Mouse (Mus musculus) small intestine, adult 2 months (tissue): ENCODE data around the gene Sacs. TPM values are rescaled to one million over a fixed set of nuclear protein-coding genes. Genes with fewer than 3 reads are reported as not detected.

Experiments
- H3K27ac ChIP-seq: fragments of 200-500 bp; 2 replicates; pipeline ENCODE4 v1.5.1; 2012; ENCODE audit warnings: low read depth, low read length, control low read depth, inconsistent platforms; ENCODE audit not compliant: insufficient read depth
- H3K27me3 ChIP-seq: fragments of 200-500 bp; 2 replicates; pipeline ENCODE4 v1.6.1; 2012; ENCODE audit warnings: mild to moderate bottlenecking, moderate library complexity, low read length, inconsistent platforms; ENCODE audit not compliant: control insufficient read depth, insufficient read depth
- H3K36me3 ChIP-seq: fragments of 200-500 bp; 2 replicates; pipeline ENCODE4 v1.6.1; 2012; ENCODE audit warnings: mild to moderate bottlenecking, low read length, control low read depth, inconsistent platforms; ENCODE audit not compliant: control insufficient read depth, insufficient read depth
- H3K4me1 ChIP-seq: fragments of 200-500 bp; 2 replicates; pipeline ENCODE4 v1.6.1; 2012; ENCODE audit warnings: low read length, inconsistent platforms, mixed read lengths; ENCODE audit not compliant: control insufficient read depth, insufficient read depth, insufficient read length
- H3K4me3 ChIP-seq: fragments of 200-500 bp; 2 replicates; pipeline ENCODE4 v1.5.1; 2012; ENCODE audit warnings: low read depth, mild to moderate bottlenecking, control low read depth, inconsistent platforms, low read length, moderate library complexity
- CTCF ChIP-seq: fragments of 200-500 bp; IDR thresholded peaks from 2 replicates; pipeline ENCODE4 v1.5.1; 2012; ENCODE audit warnings: low read depth, mild to moderate bottlenecking, control low read depth, inconsistent platforms, low read length, moderate library complexity, mixed read lengths; ENCODE audit not compliant: insufficient replicate concordance, insufficient read length; ENCODE audit errors: extremely low read depth
- POLR2A ChIP-seq: fragments of 200-500 bp; IDR thresholded peaks from 2 replicates; pipeline ENCODE4 v1.6.1; 2012; ENCODE audit warnings: low read depth, mild to moderate bottlenecking, control low read depth, inconsistent platforms, low read length, moderate library complexity
- WGBS: fragments of 180-500 bp; shearing (Covaris S2); methylation state at CpG from one replicate; pipeline ENCODE4 v1.1.7; 2018; 5-methylcytosine and 5-hydroxymethylcytosine counted together
- polyA plus RNA-seq: library from polyadenylated mRNA; depleted of rRNA; stranded (reverse); fragments of >200 nt; gene quantifications from 2 replicates; pipeline ENCODE4 v1.2.3, GENCODE M21; 2012

The Sacs gene
- polyA plus RNA-seq, 1 experiment, result 0.16 TPM

GRCm38 (mm10) chr14:61224387-61225077, 86.3 kb downstream of the Sacs start:
- TF ChIP-seq CTCF, result no peak
- no peaks in the 10 kb centered on the region for H3K27me3 ChIP-seq
- H3K36me3 ChIP-seq, result no peaks in the 10 kb centered on the region
- 80% methylated on average over 5 of the region's 5 CpGs for WGBS
- H3K4me1 ChIP-seq, result no peaks in the 10 kb centered on the region
- H3K4me3 ChIP-seq, result no peak overlapping the region
- no peak overlapping the region for H3K27ac ChIP-seq

DNA sequence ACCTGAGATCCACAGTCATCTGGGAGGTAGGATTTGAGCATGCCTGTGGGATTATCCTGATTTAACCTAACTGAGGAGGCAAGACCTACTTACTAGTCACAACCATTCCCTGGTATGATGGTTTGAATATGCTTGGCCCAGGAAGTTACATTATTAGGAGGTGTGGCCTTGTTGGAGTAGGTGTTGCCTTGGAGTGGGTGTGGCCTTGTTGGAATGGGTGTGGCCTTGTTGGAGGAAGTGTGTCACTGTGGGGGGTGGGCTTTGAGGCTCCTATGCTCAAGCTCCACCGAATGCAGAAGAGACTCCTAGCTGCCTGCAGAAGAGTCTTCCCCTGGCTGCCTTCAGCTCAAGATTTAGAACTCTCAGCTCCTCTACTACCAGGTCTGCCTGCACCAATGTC, 87.9 kb downstream of the Sacs start:
- Histone ChIP-seq H3K4me1 (no peaks in the 10 kb centered on the region), H3K27ac (no peak overlapping the region), H3K27me3 (no peaks in the 10 kb centered on the region), H3K36me3 (no peaks in the 10 kb centered on the region), H3K4me3 (no peak overlapping the region)
- WGBS, result 74% methylated on average over 1 of the region's 1 CpGs
- no peak for TF ChIP-seq POLR2A
- no peak for TF ChIP-seq CTCF

DNA sequence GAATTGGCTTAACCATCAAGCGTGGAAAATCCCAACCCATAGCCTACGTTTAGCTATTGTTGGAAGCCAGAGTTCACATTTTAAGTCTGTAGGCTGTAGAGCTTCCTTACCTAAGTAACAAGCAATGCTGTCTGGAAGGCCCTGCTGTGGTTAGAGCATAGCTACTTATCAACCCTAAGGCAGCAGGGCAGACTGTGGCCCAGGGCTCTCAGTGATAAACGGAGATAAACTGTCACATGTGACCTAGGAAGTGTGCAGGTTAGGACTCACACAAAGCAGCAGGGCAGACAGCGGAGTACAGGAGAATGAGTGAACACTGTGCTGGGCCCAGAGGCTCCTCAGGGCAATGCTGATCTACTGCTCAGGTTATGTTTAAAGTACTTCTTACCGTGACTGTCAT, 91.5 kb downstream of the Sacs start:
- Histone ChIP-seq H3K4me3 (no peak overlapping the region), H3K27ac (no peak overlapping the region), H3K27me3 (no peaks in the 10 kb centered on the region), H3K4me1 (no peaks in the 10 kb centered on the region), H3K36me3 (no peaks in the 10 kb centered on the region)
- no peak for TF ChIP-seq CTCF
- 78% methylated on average over 5 of the region's 5 CpGs for WGBS

DNA sequence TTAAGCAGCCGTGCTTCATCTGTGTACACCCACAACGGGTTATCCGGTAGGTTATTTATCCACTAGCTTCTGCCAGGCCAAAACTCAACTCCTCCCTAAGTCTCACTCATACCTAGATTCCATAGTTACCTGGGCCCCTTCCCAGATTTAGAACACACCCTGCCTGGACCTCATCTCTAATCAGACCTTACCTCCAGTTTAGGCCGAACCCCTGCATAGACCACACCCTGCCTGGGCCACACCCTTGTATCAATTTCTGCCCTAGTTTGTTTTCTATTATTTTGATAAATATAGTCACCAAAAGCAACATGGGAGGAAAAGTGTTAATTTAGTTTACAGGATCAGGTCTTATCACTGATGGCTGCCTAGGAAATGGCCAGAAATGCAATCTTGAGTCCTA, 91.9 kb downstream of the Sacs start:
- Histone ChIP-seq H3K27me3 (no peaks in the 10 kb centered on the region), H3K4me3 (no peak overlapping the region), H3K36me3 (no peaks in the 10 kb centered on the region), H3K27ac (no peak overlapping the region), H3K4me1 (no peaks in the 10 kb centered on the region)
- TF ChIP-seq CTCF (no peak), POLR2A (no peak)
- WGBS, result 73% methylated on average over 4 of the region's 4 CpGs

GRCm38 (mm10) chr14:61232016-61232568, 93.8 kb downstream of the Sacs start:
- TF ChIP-seq CTCF (no peak), POLR2A (no peak)
- Histone ChIP-seq H3K36me3 (no peaks in the 10 kb centered on the region), H3K27me3 (no peaks in the 10 kb centered on the region), H3K27ac (no peak overlapping the region), H3K4me3 (no peak overlapping the region), H3K4me1 (no peaks in the 10 kb centered on the region)
- WGBS, result 78% methylated on average over 13 of the region's 13 CpGs

DNA sequence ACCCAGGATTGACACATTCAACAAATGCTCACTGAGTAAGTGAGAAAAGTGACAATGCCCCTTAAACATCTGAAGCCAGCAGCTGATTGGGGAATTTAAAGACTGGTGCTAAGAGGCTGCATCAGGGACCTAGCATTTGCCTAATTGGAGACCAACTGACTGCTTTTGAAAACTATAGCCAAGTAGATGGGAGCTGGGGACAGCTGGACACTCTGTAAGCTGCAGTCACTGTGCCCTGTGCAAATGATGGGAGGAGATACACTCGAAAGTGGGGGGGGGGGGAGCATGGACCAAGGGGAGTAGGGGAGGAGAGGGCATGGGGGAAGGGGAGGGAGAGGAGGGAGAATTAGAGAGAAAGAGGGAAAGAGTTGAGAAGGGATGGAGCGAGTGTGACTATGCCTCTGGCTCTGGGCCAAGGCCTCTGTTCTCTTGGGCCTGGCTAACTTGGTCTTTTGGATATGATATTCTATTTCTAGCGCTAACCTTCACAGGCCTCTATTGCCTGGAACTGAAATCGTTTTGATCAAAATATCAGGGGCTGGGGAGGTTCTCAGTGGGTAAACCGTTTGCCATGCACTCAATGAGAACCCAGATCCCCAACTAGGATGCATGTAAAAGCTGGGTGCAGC, 97.7 kb downstream of the Sacs start:
- Histone ChIP-seq H3K36me3 (no peaks in the 10 kb centered on the region), H3K4me3 (no peak overlapping the region), H3K27ac (no peak overlapping the region), H3K4me1 (no peaks in the 10 kb centered on the region), H3K27me3 (no peaks in the 10 kb centered on the region)
- TF ChIP-seq CTCF (no peak), POLR2A (no peak)
- WGBS, result 55% methylated on average over 5 of the region's 5 CpGs

GRCm38 (mm10) chr14:61237101-61237654, 98.9 kb downstream of the Sacs start:
- H3K27me3 ChIP-seq, result no peaks in the 10 kb centered on the region
- 31% methylated on average over 4 of the region's 4 CpGs for WGBS
- H3K4me3 ChIP-seq, result no peak overlapping the region
- TF ChIP-seq CTCF, result no peak
- TF ChIP-seq POLR2A, result no peak
- no peaks in the 10 kb centered on the region for H3K36me3 ChIP-seq
- H3K27ac ChIP-seq, result no peak overlapping the region
- no peaks in the 10 kb centered on the region for H3K4me1 ChIP-seq
